Mouse (Mus musculus): ENCODE measurements around the gene Rabep2. TPM values are rescaled to one million over a fixed set of nuclear protein-coding genes. Genes with fewer than 3 reads are reported as not detected.
"Not testable (repeated sequence)": the region's sequence is repeated elsewhere in the genome, so short reads cannot be mapped to it uniquely, and the experiment has no call there.

Gene Rabep2
- polyA plus RNA-seq (2014; fragmentation: Nextera tagmentation; extraction: Ambion mirVana) = 24.8 and 30.5 TPM in 2 replicates

DNA sequence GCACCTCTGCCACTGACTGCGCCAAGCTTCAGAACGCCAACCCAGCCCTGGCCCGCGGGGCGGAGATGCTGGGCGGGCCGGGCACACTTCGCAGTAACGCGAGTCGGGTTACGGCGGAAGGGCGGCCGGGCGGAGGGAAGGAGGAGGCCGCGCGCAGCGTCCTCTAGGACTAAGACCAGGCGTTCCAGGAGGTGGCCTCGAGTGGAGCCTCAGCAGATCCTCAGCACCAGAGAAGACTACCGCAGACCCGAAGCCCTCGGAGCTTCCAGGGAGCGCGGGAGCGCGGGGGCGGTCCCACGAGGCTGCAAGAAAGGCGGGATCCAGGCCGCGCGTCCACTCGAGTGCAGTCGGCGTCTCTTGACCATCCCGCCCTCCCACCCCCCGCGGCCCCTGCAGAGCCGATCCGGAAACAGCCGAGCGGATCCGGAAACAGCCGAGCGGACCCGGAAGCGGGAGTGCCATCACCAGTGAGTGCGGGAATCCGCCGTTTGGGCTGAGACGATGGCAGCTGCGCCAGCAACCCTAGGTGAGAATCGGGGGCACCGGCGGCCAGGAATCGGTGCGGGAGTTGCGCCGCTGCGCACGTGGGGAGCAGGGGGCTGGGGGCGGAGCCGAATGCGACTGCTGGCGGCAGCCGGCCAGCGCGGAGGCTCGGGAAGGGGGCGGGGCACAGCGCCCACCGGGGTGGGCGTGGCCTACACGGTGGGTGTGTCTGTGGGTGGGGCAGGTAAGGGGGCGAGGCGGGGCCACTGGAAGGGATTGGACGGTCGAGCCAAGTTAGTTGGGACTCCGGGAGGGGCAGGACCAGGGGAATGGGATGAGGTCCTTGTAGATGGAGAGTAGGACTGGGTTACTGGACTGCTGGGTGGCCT is at the start of gene Rabep2:
Gene Rabep2, plus strand, starts transcription at position 129 of the 872 bp plus-strand sequence.
- H3K27ac ChIP-seq (ENCODE audit: low read depth, low read length) = peak within 1 kb of the TSS; percentile 92
- WGBS = under 1% methylated on average over 76 of the region's 82 CpGs
- H3K27me3 ChIP-seq (ENCODE audit: control insufficient read depth, insufficient read depth, low read length) = no peaks in the 10 kb centered on the region
- ATAC-seq (ENCODE audit: low FRiP score, low TSS enrichment) = peak; percentile 95
- peak within 1 kb of the TSS; percentile 77 for H3K4me3 ChIP-seq (ENCODE audit: low read length)
- 0 out of 2 replicates have a peak, but pooled peaks cover 2% of the 10 kb centered on the region for H3K36me3 ChIP-seq (ENCODE audit: control insufficient read depth, insufficient read depth, low read length)
- H3K9ac ChIP-seq (ENCODE audit: low read depth, low read length) = peak within 1 kb of the TSS; percentile 82
- no peaks in the 10 kb centered on the region for H3K9me3 ChIP-seq (ENCODE audit: control insufficient read depth, low read length)
- H3K4me2 ChIP-seq (replicated peaks; ENCODE audit: low read depth, low read length) = peak within 1 kb of the TSS; percentile 82
- peaks cover 8% of the 10 kb centered on the region for H3K4me1 ChIP-seq (ENCODE audit: control insufficient read depth, insufficient read depth, low read length)

DNA sequence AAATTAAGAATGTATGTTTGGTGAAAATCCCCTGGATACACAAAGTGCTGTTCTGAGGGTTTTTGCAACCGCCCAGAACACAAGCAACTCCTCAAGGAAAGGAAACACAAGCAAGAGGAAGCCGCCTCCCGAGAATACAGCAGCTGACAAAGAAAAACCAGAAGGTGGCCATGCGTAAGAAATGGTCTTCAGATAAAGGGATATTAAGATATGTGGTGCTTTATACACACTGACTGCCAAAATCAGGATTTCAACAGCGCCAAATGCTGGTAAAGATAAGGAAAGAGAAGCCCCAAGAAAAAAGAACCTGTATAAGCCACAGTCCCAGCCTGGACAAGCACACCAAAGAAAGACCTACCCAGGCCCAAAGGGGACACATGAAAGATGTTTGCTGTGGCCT is 45.0 kb upstream of the Rabep2 start:
- H3K36me3 ChIP-seq (ENCODE audit: control insufficient read depth, insufficient read depth, low read length) = peaks cover 27% of the 10 kb centered on the region
- H3K27ac ChIP-seq (ENCODE audit: low read depth, low read length) = no peak overlapping the region
- H3K9me3 ChIP-seq (ENCODE audit: control insufficient read depth, low read length) = no peaks in the 10 kb centered on the region
- H3K4me3 ChIP-seq (ENCODE audit: low read length) = no peak overlapping the region
- H3K27me3 ChIP-seq (ENCODE audit: control insufficient read depth, insufficient read depth, low read length) = no peaks in the 10 kb centered on the region
- no peaks in the 10 kb centered on the region for H3K4me1 ChIP-seq (ENCODE audit: control insufficient read depth, insufficient read depth, low read length)
- no peak overlapping the region for H3K9ac ChIP-seq (ENCODE audit: low read depth, low read length)
- ATAC-seq (ENCODE audit: low FRiP score, low TSS enrichment) = no peak
- WGBS = 90% methylated on average over 5 of the region's 5 CpGs
- H3K4me2 ChIP-seq (replicated peaks; ENCODE audit: low read depth, low read length) = no peak overlapping the region

DNA sequence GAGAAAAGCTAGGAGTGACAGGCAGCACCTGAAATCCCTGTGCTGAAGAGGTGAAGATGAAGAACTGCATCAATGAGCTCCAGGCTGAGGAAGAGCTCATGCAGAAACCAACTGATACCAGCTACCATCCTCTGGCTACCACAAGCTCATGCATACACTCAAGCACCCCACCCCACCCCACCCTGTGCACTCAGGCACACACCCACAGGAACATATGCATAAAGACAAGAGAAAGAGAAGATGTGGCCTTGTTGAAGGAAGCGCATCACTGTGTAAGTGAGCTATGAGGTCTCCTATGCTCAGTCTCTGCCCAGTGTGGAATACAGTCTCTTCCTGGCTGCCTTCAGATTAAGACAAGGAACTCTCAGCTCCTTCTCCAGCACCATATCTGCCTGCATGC is 40.4 kb upstream of the Rabep2 start:
- no peak overlapping the region for H3K4me2 ChIP-seq (replicated peaks; ENCODE audit: low read depth, low read length)
- ATAC-seq (ENCODE audit: low FRiP score, low TSS enrichment) = no peak
- H3K4me3 ChIP-seq (ENCODE audit: low read length) = no peak overlapping the region
- WGBS = 95% methylated on average over 1 of the region's 1 CpGs
- H3K36me3 ChIP-seq (ENCODE audit: control insufficient read depth, insufficient read depth, low read length) = peaks cover 44% of the 10 kb centered on the region
- no peaks in the 10 kb centered on the region for H3K9me3 ChIP-seq (ENCODE audit: control insufficient read depth, low read length)
- no peak overlapping the region for H3K9ac ChIP-seq (ENCODE audit: low read depth, low read length)
- H3K27ac ChIP-seq (ENCODE audit: low read depth, low read length) = no peak overlapping the region
- no peaks in the 10 kb centered on the region for H3K27me3 ChIP-seq (ENCODE audit: control insufficient read depth, insufficient read depth, low read length)
- H3K4me1 ChIP-seq (ENCODE audit: control insufficient read depth, insufficient read depth, low read length) = no peaks in the 10 kb centered on the region

DNA sequence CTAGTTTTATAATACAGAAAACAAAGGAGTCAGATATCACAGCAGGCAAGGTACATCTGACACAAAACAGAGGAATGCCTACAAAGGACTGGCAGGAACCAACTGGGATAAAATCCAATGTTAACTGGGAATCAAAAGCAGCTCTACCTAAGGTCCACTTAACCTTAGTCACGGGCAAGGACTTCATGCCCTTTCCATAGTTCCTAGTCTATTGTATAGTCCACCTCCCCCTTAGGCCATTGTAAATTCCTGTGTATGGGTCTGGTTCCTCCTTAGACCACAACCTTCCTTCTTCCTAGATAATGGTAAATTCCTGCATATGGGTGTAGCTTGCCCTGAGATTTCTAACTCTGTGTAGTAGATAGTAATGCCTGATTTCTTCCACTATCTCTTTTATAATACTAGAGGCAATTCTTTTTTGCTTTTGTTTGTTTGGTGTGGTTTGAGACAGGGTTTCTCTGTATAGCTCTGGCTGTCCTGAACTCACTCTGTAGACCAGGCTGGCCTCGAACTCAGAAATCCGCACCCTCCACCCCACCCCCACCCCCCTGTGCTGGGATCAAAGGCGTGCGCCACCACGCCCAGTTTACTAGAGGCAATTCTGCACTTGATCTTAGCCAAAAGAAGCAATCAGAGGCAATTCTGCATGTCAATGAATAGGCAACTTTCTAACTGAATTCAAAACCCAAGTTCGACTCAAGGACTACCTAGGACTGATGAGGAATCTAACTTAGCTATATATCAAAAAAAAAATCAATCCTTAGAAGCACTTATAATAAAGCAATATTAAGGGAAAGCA is 36.3 kb upstream of the Rabep2 start:
- H3K27me3 ChIP-seq (ENCODE audit: control insufficient read depth, insufficient read depth, low read length); H3K9ac ChIP-seq (ENCODE audit: low read depth, low read length); H3K27ac ChIP-seq (ENCODE audit: low read depth, low read length); H3K4me2 ChIP-seq (replicated peaks; ENCODE audit: low read depth, low read length); H3K9me3 ChIP-seq (ENCODE audit: control insufficient read depth, low read length); H3K4me1 ChIP-seq (ENCODE audit: control insufficient read depth, insufficient read depth, low read length); H3K4me3 ChIP-seq (ENCODE audit: low read length); ATAC-seq (ENCODE audit: low FRiP score, low TSS enrichment): not testable (repeated sequence)
- peaks cover 23% of the 10 kb centered on the region for H3K36me3 ChIP-seq (ENCODE audit: control insufficient read depth, insufficient read depth, low read length)
- 88% methylated on average over 7 of the region's 7 CpGs for WGBS

DNA sequence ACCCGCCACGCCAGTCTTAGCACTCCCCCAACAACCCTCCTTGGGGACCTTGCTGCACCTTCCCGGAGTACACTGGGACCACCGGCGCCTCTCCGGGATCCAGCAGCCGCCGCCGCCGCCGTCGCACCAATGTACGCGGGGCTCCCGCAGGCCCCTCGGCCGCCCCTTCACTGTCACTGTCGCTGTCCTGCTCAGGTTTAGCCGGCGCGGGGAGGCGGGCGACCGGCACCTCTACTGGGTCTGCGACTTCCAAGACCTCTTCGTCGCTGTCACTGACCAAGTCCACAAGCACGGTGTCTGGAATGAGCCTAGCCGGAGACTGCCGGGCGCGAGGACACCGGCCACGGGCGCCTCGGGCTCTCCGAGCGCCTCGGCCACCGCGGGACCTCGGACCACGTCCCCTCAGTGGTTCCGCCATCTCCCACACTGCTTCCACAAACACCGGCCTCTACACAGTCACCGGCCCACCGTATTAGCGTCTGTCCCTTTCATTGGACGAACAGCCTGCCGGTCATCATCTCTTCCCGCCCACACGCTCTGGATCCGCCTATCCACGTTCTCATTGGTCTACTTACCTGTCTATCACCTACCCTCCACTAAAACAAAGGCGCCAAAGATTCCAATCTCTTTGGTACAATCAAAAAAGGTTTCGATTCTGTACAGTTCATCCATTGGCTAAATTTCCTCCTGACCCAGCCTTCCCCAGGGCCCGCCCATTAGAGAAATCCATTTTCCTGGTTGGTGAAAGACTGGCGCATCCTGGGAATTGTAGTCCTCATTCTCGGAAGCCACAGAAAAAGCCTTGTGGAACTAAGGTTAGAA is 32.0 kb upstream of the Rabep2 start, which contains the start of gene Nfatc2ip:
Gene Nfatc2ip, minus strand, starts transcription at position 440 of the 822 bp plus-strand sequence.
- under 1% methylated on average over 59 of the region's 59 CpGs for WGBS
- no peaks in the 10 kb centered on the region for H3K27me3 ChIP-seq (ENCODE audit: control insufficient read depth, insufficient read depth, low read length)
- H3K4me3 ChIP-seq (ENCODE audit: low read length) = peak within 1 kb of the TSS; percentile 93
- peak within 1 kb of the TSS; percentile 79 for H3K4me2 ChIP-seq (replicated peaks; ENCODE audit: low read depth, low read length)
- H3K36me3 ChIP-seq (ENCODE audit: control insufficient read depth, insufficient read depth, low read length) = no peaks in the 10 kb centered on the region; the same call in 1 of the 2 replicates
- H3K27ac ChIP-seq (ENCODE audit: low read depth, low read length) = no peak within 1 kb of the TSS
- H3K9ac ChIP-seq (ENCODE audit: low read depth, low read length) = peak within 1 kb of the TSS; percentile 76
- H3K9me3 ChIP-seq (ENCODE audit: control insufficient read depth, low read length) = no peaks in the 10 kb centered on the region
- H3K4me1 ChIP-seq (ENCODE audit: control insufficient read depth, insufficient read depth, low read length) = 0 out of 2 replicates have a peak, but pooled peaks cover 8% of the 10 kb centered on the region
- ATAC-seq (ENCODE audit: low FRiP score, low TSS enrichment) = peak; percentile 99

DNA sequence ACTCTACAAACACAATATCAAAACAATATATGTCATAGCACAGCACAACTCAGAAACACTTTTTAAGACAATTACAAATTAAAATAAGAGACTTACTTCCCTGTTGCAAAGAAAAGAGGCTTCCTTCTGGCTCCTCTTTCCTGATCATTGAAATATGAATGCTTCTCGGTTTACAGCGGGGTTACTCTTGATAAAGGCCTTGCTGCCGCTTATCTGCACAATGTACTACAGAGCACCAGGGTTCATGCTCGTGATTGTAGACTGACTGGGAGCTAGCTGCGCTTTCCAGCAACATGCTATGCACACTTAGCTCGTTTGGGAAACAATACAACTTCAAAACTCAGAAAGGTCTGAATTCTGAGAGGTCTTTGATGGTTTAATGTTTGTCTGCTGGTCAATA is 31.3 kb upstream of the Rabep2 start:
- Histone ChIP-seq H3K27me3 (ENCODE audit: control insufficient read depth, insufficient read depth, low read length) (no peaks in the 10 kb centered on the region), H3K36me3 (ENCODE audit: control insufficient read depth, insufficient read depth, low read length) (no peaks in the 10 kb centered on the region), H3K4me1 (ENCODE audit: control insufficient read depth, insufficient read depth, low read length) (0 out of 2 replicates have a peak, but pooled peaks cover 8% of the 10 kb centered on the region), H3K4me2 (replicated peaks; ENCODE audit: low read depth, low read length) (peak overlapping the region; percentile 22; the same call in 1 of the 2 replicates), H3K27ac (ENCODE audit: low read depth, low read length) (no peak overlapping the region), H3K9ac (ENCODE audit: low read depth, low read length) (peak overlapping the region; percentile 28; the same call in 1 of the 2 replicates), H3K9me3 (ENCODE audit: control insufficient read depth, low read length) (no peaks in the 10 kb centered on the region), H3K4me3 (ENCODE audit: low read length) (peak overlapping the region; percentile 8; the same call in 1 of the 2 replicates)
- 61% methylated on average over 6 of the region's 6 CpGs for WGBS
- no peak for ATAC-seq (ENCODE audit: low FRiP score, low TSS enrichment)

DNA sequence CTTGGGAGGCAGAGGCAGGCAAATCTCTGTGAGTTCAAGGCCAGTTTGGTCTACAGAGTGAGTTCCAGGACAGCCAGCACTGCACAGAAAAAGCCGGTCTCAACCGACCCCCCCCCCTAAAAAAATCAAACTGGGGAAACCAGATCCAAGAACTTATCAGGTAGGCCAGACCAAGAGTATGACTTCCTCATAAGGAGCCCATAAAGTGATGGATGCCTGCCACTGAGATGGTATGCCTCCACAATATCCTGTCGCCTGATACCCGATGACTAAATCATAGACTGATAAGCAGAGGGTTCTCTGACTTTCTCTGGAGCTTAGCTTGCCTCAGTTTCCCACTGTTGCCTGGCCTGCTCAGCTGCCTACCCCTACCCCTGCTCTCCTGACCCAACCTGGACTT is 30.7 kb upstream of the Rabep2 start:
- Histone ChIP-seq H3K9ac (ENCODE audit: low read depth, low read length) (no peak overlapping the region), H3K27me3 (ENCODE audit: control insufficient read depth, insufficient read depth, low read length) (no peaks in the 10 kb centered on the region), H3K4me3 (ENCODE audit: low read length) (no peak overlapping the region), H3K4me2 (replicated peaks; ENCODE audit: low read depth, low read length) (no peak overlapping the region), H3K27ac (ENCODE audit: low read depth, low read length) (no peak overlapping the region), H3K9me3 (ENCODE audit: control insufficient read depth, low read length) (no peaks in the 10 kb centered on the region), H3K36me3 (ENCODE audit: control insufficient read depth, insufficient read depth, low read length) (no peaks in the 10 kb centered on the region), H3K4me1 (ENCODE audit: control insufficient read depth, insufficient read depth, low read length) (0 out of 2 replicates have a peak, but pooled peaks cover 8% of the 10 kb centered on the region)
- ATAC-seq (ENCODE audit: low FRiP score, low TSS enrichment) = no peak
- 90% methylated on average over 4 of the region's 4 CpGs for WGBS

DNA sequence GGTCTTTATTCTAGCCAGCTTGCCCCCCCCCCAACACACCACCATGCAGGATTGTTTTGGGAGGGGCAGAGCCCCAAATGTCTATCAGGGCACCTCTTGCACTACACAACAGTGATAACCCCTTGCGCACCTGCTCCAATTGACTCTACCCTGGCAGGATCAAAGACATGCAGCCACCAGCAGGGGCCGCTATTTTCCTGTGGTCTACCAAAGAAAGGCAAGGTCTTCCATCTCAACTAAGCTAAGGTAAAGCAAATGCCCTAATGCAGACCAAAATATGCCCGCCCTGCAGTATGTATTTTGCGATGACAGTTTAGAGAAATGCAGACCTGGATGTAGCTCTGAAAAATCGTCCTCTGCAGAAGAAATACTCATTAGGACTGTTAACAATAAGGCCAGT is 29.0 kb upstream of the Rabep2 start:
- H3K36me3 ChIP-seq (ENCODE audit: control insufficient read depth, insufficient read depth, low read length) = no peaks in the 10 kb centered on the region
- WGBS = 18% methylated on average over 5 of the region's 5 CpGs
- no peak overlapping the region for H3K9ac ChIP-seq (ENCODE audit: low read depth, low read length)
- no peaks in the 10 kb centered on the region for H3K9me3 ChIP-seq (ENCODE audit: control insufficient read depth, low read length)
- H3K4me2 ChIP-seq (replicated peaks; ENCODE audit: low read depth, low read length) = no peak overlapping the region
- H3K27ac ChIP-seq (ENCODE audit: low read depth, low read length) = no peak overlapping the region
- H3K4me3 ChIP-seq (ENCODE audit: low read length) = no peak overlapping the region
- 0 out of 2 replicates have a peak, but pooled peaks cover 8% of the 10 kb centered on the region for H3K4me1 ChIP-seq (ENCODE audit: control insufficient read depth, insufficient read depth, low read length)
- ATAC-seq (ENCODE audit: low FRiP score, low TSS enrichment) = no peak
- H3K27me3 ChIP-seq (ENCODE audit: control insufficient read depth, insufficient read depth, low read length) = no peaks in the 10 kb centered on the region

Measured in kidney, embryonic 14.5 days (tissue).